Mouse (Mus musculus): ENCODE measurements around the gene Rnf141.

DNA sequence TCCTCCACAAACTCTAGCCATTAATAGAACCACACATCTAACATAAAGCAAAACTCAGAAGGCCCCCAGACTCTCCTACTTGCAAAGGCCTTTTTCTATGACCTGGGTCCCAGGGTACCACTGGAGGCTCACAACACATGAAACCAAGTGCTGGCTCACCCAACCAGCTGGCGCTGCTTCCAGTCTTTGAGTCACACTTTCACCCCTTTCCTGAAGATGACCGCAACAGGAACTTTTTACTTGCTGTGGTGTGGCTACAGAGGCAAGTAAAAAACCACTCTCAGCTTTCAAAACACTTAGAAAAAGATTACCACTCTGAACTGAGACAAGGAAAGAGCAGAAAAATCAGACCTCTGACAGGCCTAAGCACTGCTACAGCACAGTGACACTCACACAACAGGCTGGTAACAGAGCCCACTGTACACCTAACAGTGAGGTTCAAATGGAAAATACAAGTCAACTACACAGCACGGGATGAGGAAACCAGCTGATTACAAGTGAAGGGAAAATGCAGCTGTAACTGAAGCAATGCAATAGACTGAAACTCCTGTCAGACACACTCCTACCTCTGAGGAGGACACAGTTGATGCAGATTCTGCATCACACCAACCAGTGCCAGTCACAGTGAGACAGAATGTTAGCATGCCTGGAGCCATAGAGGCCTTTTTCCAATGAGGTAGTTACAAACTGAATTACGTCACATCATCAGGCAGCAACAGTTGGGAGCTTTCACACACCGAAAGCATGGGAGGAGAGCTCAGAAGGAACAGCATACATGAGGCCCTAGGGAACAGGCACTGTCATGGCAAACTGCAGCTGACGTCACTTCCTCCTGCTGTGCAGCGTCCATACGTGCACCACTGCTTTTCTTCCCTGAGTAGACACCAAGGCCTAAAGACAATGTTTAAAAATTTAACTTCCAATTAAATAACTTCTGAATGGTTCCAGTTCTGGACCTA, 20.0 kb downstream of the Rnf141 start:
- no peak for TF ChIP-seq EP300 (IDR thresholded peaks at IDR 0.05)
- no peak for TF ChIP-seq CTCF (IDR thresholded peaks at IDR 0.05)
